Mouse (Mus musculus) forebrain, embryonic 13.5 days (tissue): Measurements from ENCODE around the gene Dtwd1. TPM values are rescaled to one million over a fixed set of nuclear protein-coding genes. Genes with fewer than 3 reads are reported as not detected.
"Not testable (repeated sequence)": the region's sequence is repeated elsewhere in the genome, so short reads cannot be mapped to it uniquely, and the experiment has no call there.

ENCODE experiments used
- ATAC-seq: fragments of 200-750 bp; cut with Nextera tagmentation; 2 replicates; pipeline ENCODE4 v1.8.0; 2017
- H3K27ac ChIP-seq: fragments of 300-500 bp; sonication (generic); 2 replicates; pipeline ENCODE4 v1.5.1; 2015; ENCODE audit warnings: inconsistent platforms, mild to moderate bottlenecking, moderate library complexity
- H3K27me3 ChIP-seq: fragments of 300-500 bp; sonication (generic); 2 replicates; pipeline ENCODE4 v1.6.1; 2015; ENCODE audit warnings: mild to moderate bottlenecking, inconsistent platforms
- H3K36me3 ChIP-seq: fragments of 300-500 bp; sonication (generic); 2 replicates; pipeline ENCODE4 v1.6.1; 2015; ENCODE audit warnings: mild to moderate bottlenecking, inconsistent platforms; ENCODE audit not compliant: poor library complexity, severe bottlenecking
- H3K4me1 ChIP-seq: fragments of 300-500 bp; sonication (generic); 2 replicates; pipeline ENCODE4 v1.6.1; 2015; ENCODE audit warnings: inconsistent platforms
- H3K4me2 ChIP-seq: fragments of 300-500 bp; sonication (generic); 2 replicates; pipeline ENCODE4 v1.6.1; 2015; ENCODE audit warnings: inconsistent platforms, mild to moderate bottlenecking, moderate library complexity
- H3K4me3 ChIP-seq: fragments of 300-500 bp; sonication (generic); 2 replicates; pipeline ENCODE4 v1.5.1; 2015; ENCODE audit warnings: mild to moderate bottlenecking, inconsistent platforms
- H3K9ac ChIP-seq: fragments of 300-500 bp; sonication (generic); 2 replicates; pipeline ENCODE4 v1.6.1; 2015; ENCODE audit warnings: mild to moderate bottlenecking, inconsistent platforms
- H3K9me3 ChIP-seq: fragments of 300-500 bp; sonication (generic); replicated peaks from 2 replicates; pipeline ENCODE4 v1.6.1; 2016; ENCODE audit warnings: inconsistent platforms
- WGBS: fragments of 180-500 bp; shearing (Covaris S2); methylation state at CpG from one replicate; pipeline ENCODE4 v1.1.7; 2015; 5-methylcytosine and 5-hydroxymethylcytosine counted together
- polyA plus RNA-seq: library from polyadenylated mRNA; unstranded; fragments of >200 nt; fragmentation: Nextera tagmentation; extraction: Ambion mirVana; gene quantifications from 2 replicates; pipeline ENCODE4 v1.2.1, GENCODE M21; 2015

Dtwd1 gene
- polyA plus RNA-seq, 1 experiment from 2014 or later = 20.3 TPM

DNA sequence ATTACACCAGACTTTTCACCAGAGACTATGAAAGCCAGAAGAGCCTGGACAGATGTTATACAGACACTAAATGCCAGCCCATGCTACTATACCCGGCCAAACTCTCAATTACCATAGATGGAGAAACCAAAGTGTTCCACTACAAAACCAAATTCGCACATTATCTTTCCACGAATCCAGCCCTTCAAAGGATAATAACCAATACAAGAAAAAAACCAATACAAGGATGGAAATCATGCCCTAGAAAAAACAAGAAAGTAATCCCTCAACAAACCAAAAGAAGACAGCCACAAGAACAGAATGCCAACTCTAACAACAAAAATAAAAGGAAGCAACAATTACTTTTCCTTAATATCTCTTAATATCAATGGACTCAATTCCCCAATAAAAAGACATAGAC, 62.9 kb downstream of the Dtwd1 start, which contains the start of gene Gm17555:
TSS of gene Gm17555 (plus strand) at position 301 of the 400 bp plus-strand sequence.
- H3K4me2 ChIP-seq, H3K9me3 ChIP-seq, H3K27me3 ChIP-seq, H3K4me3 ChIP-seq, H3K4me1 ChIP-seq, H3K27ac ChIP-seq, ATAC-seq, H3K9ac ChIP-seq, H3K36me3 ChIP-seq: not testable (repeated sequence)
- WGBS = 96% methylated on average over 3 of the region's 3 CpGs

Other genes with a start within 250 kb of the Dtwd1 start
- 0.93 and 1.4 TPM in 2 replicates for gene Fgf7, start 117.5 kb upstream of the Dtwd1 start, polyA plus RNA-seq
- gene Fam227b, start 137 bp upstream of the Dtwd1 start, polyA plus RNA-seq = not detected in 2 replicates
- gene Gm17555, start 63.0 kb downstream of the Dtwd1 start, polyA plus RNA-seq = not detected in 2 replicates